Mouse (Mus musculus): ENCODE measurements around the gene Sash3.

Gene Sash3

DNA sequence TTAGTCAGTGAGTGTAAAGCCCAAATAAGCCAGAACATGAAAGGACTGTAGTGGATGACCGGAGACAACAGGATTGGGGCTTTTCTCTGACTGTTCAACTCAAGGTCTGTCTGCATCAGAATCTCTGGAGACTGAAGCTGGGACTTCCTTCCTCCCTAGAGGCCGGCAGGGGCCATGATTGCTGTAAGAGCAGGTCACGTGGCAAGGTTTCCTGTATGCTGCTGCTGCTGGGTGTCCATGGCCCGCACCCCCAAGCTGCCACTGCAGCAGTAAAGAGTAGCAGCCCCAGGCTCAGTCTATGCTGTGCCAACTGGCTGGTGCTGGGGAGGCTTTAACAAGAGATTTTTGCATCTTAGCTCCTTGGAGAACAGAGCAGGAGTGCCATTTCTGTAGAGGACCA lies at the start of gene Sash3:
Gene Sash3, plus strand, starts transcription at position 175 of the 400 bp plus-strand sequence.
- peak; percentile 13 for DNase-seq

DNA sequence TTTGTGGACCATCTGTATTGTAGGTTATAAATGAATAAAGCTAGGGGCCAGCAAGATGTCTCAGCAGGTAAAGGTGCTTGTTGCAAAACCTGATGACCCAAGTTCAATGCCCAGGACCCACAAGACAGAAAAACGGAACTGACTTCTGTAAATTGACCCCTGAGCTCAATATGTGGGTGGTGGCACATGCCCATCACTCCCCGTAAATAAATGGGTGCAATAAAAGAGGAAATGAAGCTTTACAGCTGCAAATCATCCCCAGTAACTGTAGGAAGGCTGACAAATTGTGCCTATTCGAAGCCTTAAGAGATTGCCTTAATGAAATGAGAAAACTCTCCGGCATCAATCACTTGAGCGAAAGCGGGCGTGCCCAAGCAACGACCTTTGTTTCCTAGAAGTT lies 49.7 kb upstream of the Sash3 start:
- DNase-seq: no peak

DNA sequence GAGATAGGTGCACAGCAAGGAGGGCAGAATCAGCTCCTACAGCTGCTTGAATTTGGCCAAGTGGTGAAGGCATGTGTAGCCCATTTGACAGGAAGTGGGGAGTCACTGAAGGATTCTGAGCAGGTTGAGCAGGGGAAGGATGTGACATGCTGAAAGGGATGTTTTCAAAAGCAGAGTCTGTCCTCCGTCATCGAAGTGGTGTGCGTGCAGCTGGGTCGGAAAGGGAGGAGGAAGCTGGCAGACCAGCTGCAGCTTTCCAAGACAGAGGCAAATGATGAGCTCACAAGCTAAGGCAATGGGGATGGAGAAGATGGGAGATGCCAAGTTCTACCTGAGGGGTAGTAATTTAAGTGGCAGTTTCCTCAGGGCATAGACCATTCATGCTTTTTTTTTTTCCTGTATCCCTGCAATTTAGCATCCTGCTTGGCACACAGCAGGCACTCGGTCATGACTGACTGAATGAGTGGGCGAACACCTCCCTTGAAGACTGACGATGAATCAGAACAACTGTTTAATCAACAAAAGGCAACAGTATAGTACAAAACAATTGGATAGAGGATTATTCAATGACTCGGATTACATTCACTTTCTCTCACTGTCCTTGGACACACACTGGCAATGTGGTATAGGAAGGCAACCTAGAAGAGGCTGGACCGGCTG lies 47.6 kb upstream of the Sash3 start:
- DNase-seq: no peak

DNA sequence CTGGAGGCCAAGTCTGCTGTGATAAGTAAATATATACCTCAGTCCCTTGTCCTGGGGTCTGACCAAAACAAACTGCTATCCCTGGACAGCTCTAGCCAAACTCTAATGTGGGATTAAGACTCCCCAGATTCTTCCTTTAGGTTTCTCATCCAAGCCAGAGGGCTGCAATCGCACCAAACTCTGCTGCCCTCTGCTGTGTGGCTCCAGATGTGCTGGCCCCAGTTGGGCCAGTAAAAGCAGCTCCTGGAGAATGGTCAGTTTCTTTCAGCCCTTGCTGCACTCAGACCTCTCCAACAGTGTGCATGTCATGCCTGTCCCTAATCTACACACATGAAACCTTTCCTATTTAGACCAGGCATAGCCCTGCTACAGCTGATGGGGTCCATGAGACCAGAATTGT lies 46.4 kb upstream of the Sash3 start:
- DNase-seq: peak; percentile 13

DNA sequence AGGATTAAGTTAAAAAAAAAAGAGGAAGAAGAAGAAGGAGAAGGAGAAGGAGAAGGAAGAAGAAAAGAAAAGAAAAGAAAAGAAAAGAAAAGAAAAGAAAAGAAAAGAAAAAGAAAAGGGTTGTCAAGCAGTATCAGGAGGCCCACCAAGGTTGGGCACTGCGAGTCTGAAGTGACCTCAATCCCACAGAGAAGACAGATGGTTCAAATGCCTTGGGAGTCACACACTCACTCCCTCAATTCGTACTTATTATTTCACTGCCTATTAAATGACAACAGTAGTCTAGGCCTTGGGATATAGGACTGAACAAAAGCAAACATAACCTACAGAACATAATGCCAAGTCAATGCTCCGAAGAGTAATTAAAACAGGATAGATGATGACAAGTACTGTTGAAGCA lies 43.0 kb upstream of the Sash3 start:
- no peak for DNase-seq

DNA sequence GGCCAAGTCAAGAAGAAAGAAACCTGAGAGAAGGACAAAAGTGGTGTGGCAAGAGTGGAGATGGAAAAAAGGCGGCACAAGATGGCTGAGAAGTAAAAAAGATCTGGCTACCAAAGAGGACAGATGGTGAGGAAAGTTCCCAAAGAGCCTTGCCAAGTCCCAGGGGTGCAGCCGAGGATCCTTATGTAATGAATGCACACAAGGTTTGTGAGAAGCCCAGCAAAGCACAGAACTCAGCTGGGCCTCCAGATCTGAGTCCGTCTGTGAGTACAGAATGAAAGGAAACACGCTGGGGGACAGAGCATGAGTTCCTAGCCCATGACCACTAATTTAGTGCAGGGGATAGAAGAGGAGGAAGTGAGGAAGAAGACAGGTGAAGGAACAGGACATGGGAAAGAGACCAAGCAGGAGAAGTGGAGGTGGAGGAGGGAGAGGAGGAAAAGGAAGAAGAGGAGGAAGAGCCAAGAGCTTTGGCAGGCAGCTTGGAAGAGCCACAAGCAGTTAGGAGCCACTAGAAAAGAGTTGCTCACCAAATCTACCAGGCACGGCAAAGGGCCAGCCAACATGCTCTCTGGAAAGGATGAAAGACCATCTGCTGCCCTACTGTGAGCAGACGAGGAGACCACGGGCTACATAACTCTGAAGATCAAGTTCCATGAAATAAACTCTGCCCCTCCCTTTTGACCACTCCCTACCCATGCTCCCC lies 41.3 kb upstream of the Sash3 start:
- DNase-seq: no peak

DNA sequence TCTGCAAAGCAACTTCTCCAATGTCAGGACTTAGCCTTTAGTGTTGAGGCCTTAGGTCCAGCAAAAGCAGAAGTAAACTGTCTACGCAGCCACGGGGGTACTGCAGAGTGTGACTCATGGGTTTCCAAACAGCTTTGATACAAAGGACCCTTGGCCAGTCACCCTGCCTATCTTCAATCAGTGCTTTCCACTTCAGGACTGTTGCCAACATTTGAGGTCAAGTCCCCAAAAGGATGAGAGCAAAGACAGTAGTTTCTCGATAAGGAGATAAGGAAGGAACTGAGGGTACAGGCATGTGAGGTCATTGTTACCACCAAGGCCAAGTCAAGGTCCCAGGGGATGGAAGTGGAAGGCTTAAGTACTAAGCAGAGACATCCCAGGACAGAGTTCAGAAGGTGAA lies 40.0 kb upstream of the Sash3 start:
- DNase-seq: peak; percentile 49

DNA sequence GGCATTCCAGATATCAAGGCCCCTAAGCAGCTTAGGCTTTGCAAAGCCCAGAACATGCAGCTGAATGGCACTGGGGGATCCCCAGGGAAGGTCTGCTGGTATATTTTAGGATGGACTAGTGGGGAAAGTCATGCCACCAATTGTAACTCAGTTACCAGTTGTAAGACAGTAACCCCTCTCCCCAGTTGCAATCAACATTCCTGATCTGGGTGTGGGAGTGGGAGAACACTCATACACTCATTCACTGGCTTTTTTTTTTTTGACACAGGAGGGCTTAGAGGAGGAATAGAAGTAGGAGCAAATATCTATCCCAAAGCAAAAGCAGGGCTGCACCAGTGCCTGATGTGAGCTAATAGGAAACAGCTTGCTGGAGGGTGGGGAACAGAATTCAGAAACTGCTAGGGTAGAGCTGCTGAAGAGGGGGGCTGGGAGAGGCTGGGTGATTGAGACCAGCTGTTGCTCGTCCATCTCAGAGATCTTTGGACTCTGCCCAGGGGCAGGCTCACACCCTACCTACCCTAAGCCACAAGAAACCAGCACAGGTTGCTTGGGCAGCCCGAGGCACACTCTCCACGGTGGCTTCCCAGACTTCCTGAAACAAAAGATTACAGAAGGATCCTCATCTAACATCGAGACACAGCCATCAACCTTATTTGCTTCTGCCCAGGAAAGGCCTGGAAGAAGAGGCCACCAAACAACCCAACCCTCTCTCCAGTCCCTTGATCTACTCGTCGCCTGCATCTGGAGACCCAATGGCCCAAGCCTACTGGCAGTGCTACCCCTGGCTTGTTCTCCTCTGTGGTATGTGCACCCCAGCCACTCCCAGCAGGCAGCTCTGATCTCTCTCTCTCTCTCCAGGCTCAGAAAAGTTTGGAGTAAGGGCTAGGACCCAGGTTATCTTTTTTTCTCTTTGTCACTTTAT lies 37.6 kb upstream of the Sash3 start, which contains the start of gene Xpnpep2:
Gene Xpnpep2, plus strand, starts transcription at position 332 of the 922 bp plus-strand sequence.
- peak; percentile 51 for DNase-seq

DNA sequence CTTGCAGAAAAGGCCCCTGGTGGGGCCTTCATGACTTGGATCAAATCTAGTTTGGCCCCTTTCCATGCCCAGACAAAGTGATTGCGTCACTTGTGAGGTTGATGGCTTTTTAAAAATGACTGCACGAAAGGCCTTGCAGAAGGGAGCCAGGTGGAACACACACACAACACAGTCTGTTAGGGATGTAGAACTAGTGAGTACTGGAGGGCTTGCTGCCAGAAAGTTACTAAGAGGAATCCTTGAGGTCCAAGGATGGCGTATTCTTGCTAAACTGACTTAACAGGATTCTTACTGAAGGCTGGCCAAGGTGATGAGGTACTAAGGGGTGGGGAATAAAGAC lies 37.0 kb upstream of the Sash3 start:
- DNase-seq: no peak

DNA sequence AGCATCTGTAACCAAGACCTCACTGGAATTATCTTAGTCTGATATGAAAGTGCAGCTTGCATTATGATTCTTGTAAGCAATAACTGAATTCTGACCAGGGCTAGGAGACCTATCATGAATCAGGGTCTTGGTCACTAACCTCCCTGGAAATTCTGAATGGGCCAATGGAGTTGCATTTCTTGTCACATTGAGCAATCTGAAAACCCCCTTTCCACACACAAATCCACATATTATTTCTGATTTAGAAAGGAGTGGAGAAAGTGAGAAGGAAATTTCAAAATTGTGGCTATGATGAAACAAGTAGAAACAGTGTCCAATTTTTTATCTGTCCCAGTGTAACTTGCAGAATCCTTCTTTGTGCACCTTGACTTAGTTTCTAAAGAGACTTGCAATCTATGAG lies 26.9 kb upstream of the Sash3 start:
- no peak for DNase-seq

DNA sequence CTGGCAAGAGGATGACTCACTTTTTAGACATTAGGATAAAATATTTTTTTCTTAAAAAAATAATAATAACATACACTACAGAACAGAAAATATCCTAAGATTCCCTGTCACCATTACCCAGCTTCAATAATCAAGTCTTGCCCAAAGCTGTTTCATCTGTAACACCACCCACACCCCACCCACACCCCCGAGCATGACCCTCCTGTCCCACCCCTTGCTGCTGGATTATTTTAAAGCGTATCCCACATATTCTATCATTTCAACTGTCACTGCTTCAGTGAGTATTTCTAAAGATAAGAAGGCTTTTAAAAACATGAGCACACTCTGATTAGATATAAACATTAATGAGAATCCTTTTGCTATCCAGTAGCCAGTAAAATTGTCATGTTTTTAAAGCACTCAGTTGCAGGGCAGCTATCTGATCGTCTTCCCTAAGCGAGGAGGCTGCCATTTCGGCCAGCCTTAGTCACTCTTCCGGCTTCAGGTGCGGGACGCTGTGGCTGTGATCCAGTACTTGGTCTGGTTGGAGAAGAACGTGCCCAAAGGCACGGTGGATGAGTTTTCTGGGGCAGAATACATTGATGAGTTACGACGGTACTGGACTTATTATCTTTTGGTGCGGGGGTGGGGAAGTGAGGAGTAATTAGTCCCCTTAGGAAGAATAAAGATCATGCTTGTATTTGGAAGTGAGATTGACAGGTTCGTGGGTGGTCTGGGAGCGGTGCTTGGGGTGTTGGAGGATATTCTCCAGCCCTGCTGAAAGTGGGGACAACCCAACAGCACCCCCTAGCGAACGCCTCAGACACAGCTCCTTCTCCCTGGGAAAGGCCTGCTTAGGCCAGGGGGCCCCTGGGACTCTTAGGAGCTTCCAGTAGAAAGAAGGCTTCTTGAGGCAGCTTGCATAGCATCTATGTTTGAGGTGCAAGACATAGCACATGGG lies 21.8 kb upstream of the Sash3 start:
- peak; percentile 60 for DNase-seq

DNA sequence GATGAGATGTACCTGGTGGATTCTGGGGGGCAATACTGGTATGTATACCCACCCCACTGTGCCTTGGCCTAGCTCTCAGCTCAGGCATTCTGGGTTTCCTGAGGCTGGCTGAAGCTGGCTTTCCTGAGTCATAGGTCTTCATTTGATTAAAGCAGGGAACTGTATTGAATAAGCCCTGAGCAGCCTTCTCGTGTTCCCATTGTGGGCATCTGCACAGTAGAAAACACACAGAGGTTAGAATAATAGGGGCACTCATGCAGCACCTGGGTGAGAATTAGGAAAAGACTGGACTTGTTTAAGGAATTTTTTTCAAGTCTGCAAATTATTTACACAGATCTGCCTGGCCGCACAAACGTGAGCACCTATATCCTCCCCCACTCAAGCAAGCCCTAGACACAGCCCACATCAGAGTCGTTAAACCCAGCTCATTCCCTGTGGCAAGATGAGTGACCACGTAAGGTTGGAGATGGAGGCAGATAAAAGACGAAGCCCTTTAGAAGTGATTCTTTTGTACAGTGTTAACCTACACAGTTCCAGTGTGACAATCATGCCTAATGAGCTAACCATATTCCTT lies 19.2 kb upstream of the Sash3 start:
- DNase-seq: no peak

DNA sequence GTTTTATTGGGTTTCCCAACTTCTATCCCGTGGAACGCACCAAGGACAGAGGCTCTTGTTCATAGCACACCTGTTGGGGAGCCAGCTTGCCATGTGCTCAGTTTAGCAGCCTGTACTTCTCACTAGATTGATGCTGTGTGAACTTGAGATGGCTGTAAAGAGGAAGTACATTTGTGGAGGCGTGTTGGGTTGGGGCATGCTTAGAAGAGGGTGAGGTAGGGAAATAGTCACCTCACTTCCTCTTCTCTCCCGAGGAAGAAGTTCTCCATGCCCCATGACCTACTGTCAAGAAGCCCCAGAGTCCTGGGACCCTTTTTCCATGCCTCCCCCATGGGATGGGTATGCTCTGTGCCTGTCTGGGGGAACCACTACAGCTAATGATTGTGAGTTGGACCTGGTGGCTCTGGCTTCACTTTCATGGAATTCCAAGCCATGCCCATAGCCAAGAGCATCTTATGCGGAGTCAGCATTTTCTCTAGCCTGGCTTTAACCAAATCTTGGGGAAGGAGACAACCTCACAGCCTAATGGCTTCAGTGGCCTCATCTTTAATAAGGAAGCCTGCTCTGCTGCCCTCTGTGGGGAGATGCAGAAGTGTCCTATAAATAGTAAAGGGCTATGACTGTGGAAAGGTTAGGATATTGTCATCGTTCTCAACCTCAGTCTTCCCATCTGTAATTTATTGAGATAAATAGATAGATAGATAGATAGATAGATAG lies 18.6 kb upstream of the Sash3 start:
- no peak for DNase-seq

DNA sequence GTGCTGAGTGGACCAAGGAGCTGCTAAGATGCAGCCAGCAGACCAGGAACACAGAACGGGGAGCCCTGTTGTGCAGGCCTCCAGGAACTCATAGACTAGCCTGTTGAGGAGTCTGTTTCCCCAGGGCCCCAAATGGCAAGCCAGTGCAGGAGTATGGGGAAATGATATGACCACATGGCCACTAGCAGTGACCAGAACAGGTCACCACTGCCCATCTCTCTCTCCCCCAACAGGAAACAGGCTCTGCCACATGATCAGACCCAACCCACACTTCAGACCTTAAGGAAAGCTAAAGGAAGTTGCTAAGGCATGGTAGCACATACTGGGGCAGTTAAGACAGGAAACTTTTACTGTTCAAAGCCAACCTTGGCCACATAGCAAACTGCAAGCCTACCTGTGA lies 17.1 kb upstream of the Sash3 start:
- no peak for DNase-seq

DNA sequence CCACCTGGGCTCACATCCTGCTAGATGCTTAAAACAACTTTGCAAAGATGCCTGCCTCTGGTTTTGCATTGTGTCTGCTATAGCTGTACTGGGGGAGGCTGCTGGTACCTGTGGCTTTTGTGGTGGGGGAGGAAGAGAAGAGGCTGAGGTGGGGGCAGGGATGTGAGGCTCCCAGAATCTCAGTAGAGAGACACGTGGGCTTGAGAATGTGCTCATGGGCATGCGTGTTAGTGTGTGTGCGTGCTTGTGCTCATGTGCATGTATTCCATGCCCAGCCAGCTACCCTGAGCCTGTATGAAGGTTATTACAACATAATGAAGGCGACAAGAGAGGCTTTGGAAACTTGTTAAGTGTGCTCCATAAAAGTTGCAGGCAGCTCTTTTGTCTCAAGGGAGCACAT lies 9.3 kb upstream of the Sash3 start:
- no peak for DNase-seq

DNA sequence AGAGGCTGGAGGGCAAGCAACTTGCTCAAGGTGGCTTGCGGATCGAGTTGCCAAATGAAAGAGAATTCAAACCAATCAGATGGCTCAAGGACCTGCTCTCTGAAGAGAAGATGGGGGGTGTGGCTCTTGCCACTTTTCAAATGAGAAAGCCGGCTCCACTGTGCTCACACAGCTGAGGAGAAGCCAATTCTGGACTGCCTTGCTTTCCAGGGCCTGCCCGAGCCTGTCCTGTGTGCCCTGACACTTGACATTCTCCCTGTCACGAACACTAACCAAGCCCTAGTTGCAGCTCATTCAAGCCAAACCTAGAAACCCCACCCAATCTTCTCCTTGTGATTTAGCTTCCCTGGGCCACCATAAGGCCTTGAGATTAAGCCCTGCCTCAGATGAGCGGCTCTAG lies 8.2 kb upstream of the Sash3 start:
- DNase-seq: no peak

DNA sequence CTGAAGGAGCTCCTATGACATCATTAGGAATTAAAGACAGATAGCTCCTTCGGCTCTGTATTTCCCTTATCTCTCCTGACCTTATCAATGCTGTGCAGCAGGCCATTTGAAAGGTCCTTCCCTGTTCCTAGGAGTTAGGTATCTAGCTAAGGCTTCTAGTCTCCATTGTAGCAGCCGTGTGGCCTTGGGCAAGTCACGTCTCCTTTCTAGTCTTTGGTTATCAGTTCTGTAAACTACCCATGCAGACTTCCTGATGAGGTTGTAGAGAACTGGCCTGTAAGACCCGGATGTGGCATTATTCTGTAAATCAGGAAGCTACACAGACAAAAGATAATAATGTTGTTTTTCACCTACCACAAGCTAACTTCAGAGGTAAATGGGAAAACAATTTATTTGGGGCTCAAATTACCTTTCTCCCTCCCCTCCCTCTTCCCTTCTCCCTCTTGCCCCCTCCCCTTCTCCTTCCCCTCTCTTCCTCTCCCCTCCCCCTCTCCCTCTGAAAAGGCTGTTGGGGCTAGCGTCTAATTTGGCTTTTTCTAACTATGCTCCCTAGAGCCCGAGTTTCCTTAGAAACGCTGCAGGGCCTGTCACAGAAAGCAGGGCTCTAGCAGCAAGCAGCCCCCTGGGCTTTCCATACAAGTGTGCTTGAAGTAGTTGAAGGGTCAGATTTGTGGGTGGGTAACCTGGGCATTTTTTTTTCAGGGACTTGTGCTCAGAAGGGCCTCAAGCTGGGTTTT lies 7.5 kb upstream of the Sash3 start:
- no peak for DNase-seq

DNA sequence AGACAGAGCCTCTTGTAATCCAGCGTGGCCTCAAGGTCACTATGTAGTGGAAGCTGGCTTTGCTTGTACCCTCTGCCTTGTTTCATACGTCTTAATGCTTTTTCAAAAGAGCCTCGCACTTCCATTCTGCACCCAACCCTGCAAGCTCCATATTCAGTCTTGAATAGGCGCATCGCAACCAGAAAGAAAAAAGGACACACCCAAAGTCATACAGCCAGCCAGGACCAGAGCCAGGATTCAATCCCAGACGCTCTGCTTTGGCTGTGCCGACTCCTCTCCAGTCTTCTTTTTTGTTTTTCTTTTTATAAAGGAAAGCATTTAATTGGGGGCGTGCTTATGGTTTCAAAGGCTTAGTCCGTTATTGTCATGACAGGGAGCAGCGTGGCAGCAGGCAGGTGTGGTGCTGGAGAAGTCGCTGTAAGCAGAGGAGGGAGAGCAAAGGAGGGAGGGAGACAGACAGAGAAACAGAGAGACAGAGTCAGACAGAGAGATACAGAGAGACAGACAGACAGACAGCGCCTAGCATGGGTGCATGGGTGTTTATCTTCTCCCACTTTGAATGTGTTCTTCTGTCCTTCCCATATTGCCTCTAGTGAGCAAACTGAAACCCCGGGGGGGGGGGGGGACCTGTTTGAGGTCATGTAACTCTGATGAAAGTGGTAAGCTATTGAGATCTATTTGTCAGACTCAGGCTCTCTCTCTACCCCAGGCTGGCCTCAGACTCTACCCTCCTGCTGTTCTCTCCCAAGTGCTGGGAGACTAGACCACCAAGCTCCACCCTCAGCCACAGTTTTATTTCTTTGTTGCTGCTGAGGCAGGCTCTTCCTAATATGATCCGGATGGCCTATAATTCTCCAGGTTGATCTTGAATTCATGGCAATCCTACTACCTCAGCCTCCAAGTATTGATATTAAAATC lies 6.6 kb upstream of the Sash3 start:
- no peak for DNase-seq

DNA sequence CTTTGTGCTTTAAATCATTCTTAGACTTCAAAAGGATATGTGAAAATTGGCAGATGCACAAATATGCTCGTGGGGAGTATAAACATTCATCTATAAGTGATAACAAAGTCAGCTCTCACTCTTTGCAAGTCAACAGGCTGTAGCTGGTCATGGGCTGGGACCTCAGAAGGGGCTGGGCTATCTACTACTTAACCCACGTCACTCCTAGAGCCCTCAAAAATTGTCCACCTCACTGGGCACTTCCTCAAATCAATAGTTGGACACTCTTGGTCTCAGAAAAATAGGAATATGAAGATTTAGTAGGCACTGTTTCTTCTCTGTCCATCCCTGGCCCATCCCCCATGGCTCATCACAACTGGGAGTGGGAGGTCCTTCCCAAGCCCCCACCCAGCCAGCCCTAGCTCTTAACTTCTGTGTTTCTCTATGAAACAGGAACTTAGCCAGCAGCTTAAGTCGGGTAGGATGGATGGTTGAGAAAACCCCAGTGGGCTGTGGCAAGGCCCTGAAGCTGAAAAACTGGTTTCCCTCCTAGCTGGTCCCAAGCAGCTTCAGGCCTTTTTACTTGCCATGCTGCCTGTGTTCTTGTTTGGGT lies 5.9 kb upstream of the Sash3 start:
- no peak for DNase-seq

Data from kidney, adult 9 months (tissue).